In the genomic region with DNA sequence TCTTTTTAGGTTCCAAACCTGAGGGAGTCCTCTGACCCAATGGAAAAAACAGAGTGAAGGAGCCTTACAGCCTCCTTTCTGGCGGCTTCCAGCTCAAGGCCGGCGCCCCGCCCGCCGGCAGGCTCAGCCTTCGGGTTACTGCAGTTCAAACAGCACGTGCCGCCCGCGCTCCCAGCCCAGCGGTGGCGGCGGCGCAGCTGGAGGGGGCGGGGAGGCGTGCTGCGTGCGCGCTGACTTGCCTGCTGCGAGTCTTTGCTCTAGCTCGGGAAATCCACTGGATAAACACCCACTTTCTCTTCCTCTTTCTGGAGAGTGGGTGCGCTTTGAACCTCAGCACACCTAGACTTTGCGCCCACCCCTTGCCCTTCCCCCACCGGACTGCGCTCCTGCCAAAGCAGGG, we compare ENCODE assay signal across 10 mouse cellular contexts. TPM values are rescaled to one million over a fixed set of nuclear protein-coding genes. Genes with fewer than 3 reads are reported as not detected.
DNase-seq lines count a peak whose midpoint lies in the region; ATAC-seq and TF ChIP-seq lines count a peak whose summit lies in the region.
"Had no signal": no experiment of that assay in that cellular context is flagged by ENCODE, and none has a peak within 500 bp of the region (broad histone marks: within the 10 kb centered on the region; RNA-seq: fewer than 3 reads in every experiment).

No protein-coding gene starts in this region.

- TF ChIP-seq EP300 in liver, postnatal 0 days (IDR thresholded peaks at IDR 0.05; ENCODE audit: low read depth) = no peak

- H3K4me2 ChIP-seq in embryonic facial prominence, embryonic 14.5 days (ENCODE audit: low read depth, low read length) = peak overlapping the region; percentile 91
- peak overlapping the region; percentile 93 for H3K4me2 ChIP-seq in heart, embryonic 12.5 days
- H3K4me2 ChIP-seq in liver, postnatal 0 days (ENCODE audit: low read depth, low read length) = peak overlapping the region; percentile 51

- peak overlapping the region; percentile 80 for H3K9ac ChIP-seq in embryonic facial prominence, embryonic 14.5 days (ENCODE audit: low read depth, low read length)
- peak overlapping the region; percentile 24; the same call in 1 of the 2 replicates for H3K9ac ChIP-seq in heart, embryonic 12.5 days
- no peak overlapping the region for H3K9ac ChIP-seq in liver, postnatal 0 days (replicated peaks)

- peaks cover 10% of the 10 kb centered on the region for H3K36me3 ChIP-seq in embryonic facial prominence, embryonic 14.5 days (ENCODE audit: control insufficient read depth, insufficient read depth, low read length)
- no peaks in the 10 kb centered on the region for H3K36me3 ChIP-seq in heart, embryonic 12.5 days
- no peaks in the 10 kb centered on the region for H3K36me3 ChIP-seq in liver, postnatal 0 days (replicated peaks; ENCODE audit: insufficient read depth, low read length)
- H3K36me3 ChIP-seq: G1E had no signal

- no peak for TF ChIP-seq CTCF in liver, postnatal 0 days (IDR thresholded peaks at IDR 0.05; ENCODE audit: low read depth)
- no peak for TF ChIP-seq CTCF in olfactory bulb, adult 2 months (IDR thresholded peaks at IDR 0.05; ENCODE audit: insufficient read depth, low read depth, low read length)

- DNase-seq in layer of hippocampus, postnatal 10 days (ENCODE audit: low spot score in 2 of 2) = peak; percentile 33 to 45
- DNase-seq in layer of hippocampus, adult 18-20 months (ENCODE audit: low spot score in 2 of 2) = no peak
- DNase-seq in embryonic facial prominence, embryonic 14.5 days (ENCODE audit: low spot score) = peak; percentile 89
- peak; percentile 74 for DNase-seq in kidney, adult 9 months
- DNase-seq in liver, postnatal 0 days = peak; percentile 74
- peak; percentile 90 for DNase-seq in thymus, postnatal 4 days

- ATAC-seq in embryonic facial prominence, embryonic 14.5 days (ENCODE audit: low read depth) = peak; percentile 56
- 0 out of 2 replicates have a peak, but pooled peaks have one; percentile 41 for ATAC-seq in heart, embryonic 12.5 days (ENCODE audit: insufficient number of reproducible peaks, low FRiP score)
- ATAC-seq in liver, postnatal 0 days = peak; percentile 72

- peak overlapping the region; percentile 91 for H3K27ac ChIP-seq in embryonic facial prominence, embryonic 14.5 days (replicated peaks; ENCODE audit: low read depth, low read length)
- H3K27ac ChIP-seq in heart, embryonic 12.5 days (ENCODE audit: poor library complexity, severe bottlenecking) = no peak overlapping the region
- no peak overlapping the region for H3K27ac ChIP-seq in liver, postnatal 0 days (ENCODE audit: low read depth)
- no peak overlapping the region for H3K27ac ChIP-seq in olfactory bulb, adult 2 months (ENCODE audit: insufficient read depth, low read depth, low read length)
- H3K27ac ChIP-seq: macrophage had no signal

- WGBS in embryonic facial prominence, embryonic 14.5 days = under 1% methylated on average over 23 of the region's 26 CpGs
- WGBS in heart, embryonic 12.5 days = 0% methylated on average over 26 of the region's 26 CpGs
- 0% methylated on average over 26 of the region's 26 CpGs for WGBS in liver, postnatal 0 days (ENCODE audit: insufficient replicate concordance)
- under 1% methylated on average over 26 of the region's 26 CpGs for WGBS in olfactory bulb, adult 2 months

- TF ChIP-seq POLR2A in olfactory bulb, adult 2 months (IDR thresholded peaks at IDR 0.05; ENCODE audit: insufficient read depth, low read depth, low read length) = no peak

- H3K9me3 ChIP-seq in embryonic facial prominence, embryonic 14.5 days (ENCODE audit: control insufficient read depth, low read length) = no peaks in the 10 kb centered on the region
- H3K9me3 ChIP-seq in heart, embryonic 12.5 days (replicated peaks) = no peaks in the 10 kb centered on the region
- H3K9me3 ChIP-seq in liver, postnatal 0 days (ENCODE audit: low read length) = no peaks in the 10 kb centered on the region

- peaks cover 41% of the 10 kb centered on the region for H3K4me1 ChIP-seq in embryonic facial prominence, embryonic 14.5 days (ENCODE audit: control insufficient read depth, insufficient read depth, low read length)
- peaks cover 66% of the 10 kb centered on the region for H3K4me1 ChIP-seq in heart, embryonic 12.5 days (replicated peaks)
- H3K4me1 ChIP-seq in liver, postnatal 0 days (ENCODE audit: insufficient read depth) = peaks cover 37% of the 10 kb centered on the region
- peaks cover 47% of the 10 kb centered on the region for H3K4me1 ChIP-seq in olfactory bulb, adult 2 months (ENCODE audit: control insufficient read depth, insufficient read depth, low read length)

- peak overlapping the region; percentile 63 for H3K4me3 ChIP-seq in embryonic facial prominence, embryonic 14.5 days (ENCODE audit: low read depth, low read length)
- H3K4me3 ChIP-seq in heart, embryonic 12.5 days = peak overlapping the region; percentile 58
- peak overlapping the region; percentile 24; the same call in 1 of the 2 replicates for H3K4me3 ChIP-seq in liver, postnatal 0 days (ENCODE audit: low read depth, low read length)
- H3K4me3 ChIP-seq in olfactory bulb, adult 2 months (ENCODE audit: insufficient read depth, low read depth, low read length) = peak overlapping the region; percentile 12

- H3K27me3 ChIP-seq in embryonic facial prominence, embryonic 14.5 days (replicated peaks; ENCODE audit: control insufficient read depth, insufficient read depth, low read length) = peaks cover 40% of the 10 kb centered on the region
- peaks cover 98% of the 10 kb centered on the region for H3K27me3 ChIP-seq in heart, embryonic 12.5 days (replicated peaks)
- peaks cover 89% of the 10 kb centered on the region for H3K27me3 ChIP-seq in liver, postnatal 0 days (ENCODE audit: insufficient read depth, low read length)

RNA-seq across cellular contexts. Expression of a gene that starts 10.3 kb away (rescaled TPM):
- total RNA-seq in layer of hippocampus, postnatal 10 days (2021) = 10 to 100 TPM; 30.9 to 31.0 TPM
- 1 to 10 TPM; 7.2 to 7.8 TPM for total RNA-seq in layer of hippocampus, adult 18-20 months (2021)
- polyA plus RNA-seq in embryonic facial prominence, embryonic 14.5 days (2014; fragmentation: Nextera tagmentation; extraction: Ambion mirVana) = 6.9 and 8.0 TPM in 2 replicates
- 2.9 and 3.8 TPM in 2 replicates for polyA plus RNA-seq in heart, embryonic 12.5 days (2016; fragmentation: Nextera tagmentation; extraction: Ambion mirVana)
- polyA plus RNA-seq in liver, postnatal 0 days (2015; fragmentation: Nextera tagmentation; extraction: Ambion mirVana) = 0.13 and 0.14 TPM in 2 replicates
- polyA plus RNA-seq in olfactory bulb, adult 2 months (2012; ENCODE audit: insufficient read depth, insufficient read length, low replicate concordance, missing spikeins) = not detected in 2 replicates

Comparison
In these comparisons a context has a peak if more than half of its experiments do, and no peak if none do; other contexts are left out.
1. DNase-seq: peak in layer of hippocampus, postnatal 10 days (2 of 2), embryonic facial prominence, embryonic 14.5 days (single experiment), kidney, adult 9 months (single experiment), liver, postnatal 0 days (single experiment) and thymus, postnatal 4 days (single experiment); none in layer of hippocampus, adult 18-20 months (0 of 2).
2. H3K4me3 ChIP-seq: peak in every context shown above with its lines; median percentile 63 in embryonic facial prominence, embryonic 14.5 days; 58 in heart, embryonic 12.5 days; 24 in liver, postnatal 0 days; 12 in olfactory bulb, adult 2 months.
3. Peak in every context shown above with its lines, with median percentiles within 50 percentile points of each other: ATAC-seq and H3K4me2 ChIP-seq.